Mouse (Mus musculus) lung, adult 2 months (tissue): ENCODE measurements around the gene Psmd7.

ENCODE experiments used
- CTCF ChIP-seq: fragments of 200-500 bp; IDR thresholded peaks from 2 replicates; pipeline ENCODE4 v1.5.1; 2011; ENCODE audit warnings: mild to moderate bottlenecking, low read length, control low read depth; ENCODE audit not compliant: insufficient read depth
- POLR2A ChIP-seq: fragments of 200-500 bp; IDR thresholded peaks from 2 replicates; pipeline ENCODE4 v1.6.1; 2011; ENCODE audit warnings: low read depth, mild to moderate bottlenecking, control low read depth, low read length, borderline replicate concordance; ENCODE audit errors: extremely low read depth

- TF ChIP-seq CTCF (no peak), POLR2A (no peak)
These were observed 10.6 kb downstream of the Psmd7 start for GRCm38 (mm10) chr8:107577640-107578039.
